Mouse (Mus musculus) heart, adult 2 months (tissue): Measurements from ENCODE around the gene Hoxc6.

Experiments
- CTCF ChIP-seq: fragments of 200-600 bp; IDR thresholded peaks from 2 replicates; pipeline ENCODE4 v1.8.1; 2022; ENCODE audit warnings: antibody characterized with exemption, mild to moderate bottlenecking, moderate library complexity
- EP300 ChIP-seq: fragments of 200-500 bp; IDR thresholded peaks from 2 replicates; pipeline ENCODE4 v1.6.1; 2011; ENCODE audit warnings: low read depth, low read length, control low read depth; ENCODE audit not compliant: insufficient read depth
- POLR2A ChIP-seq: fragments of 200-500 bp; IDR thresholded peaks from 2 replicates; pipeline ENCODE4 v1.6.1; 2011; ENCODE audit warnings: mild to moderate bottlenecking, low read depth, low read length, control low read depth; ENCODE audit not compliant: insufficient read depth

DNA sequence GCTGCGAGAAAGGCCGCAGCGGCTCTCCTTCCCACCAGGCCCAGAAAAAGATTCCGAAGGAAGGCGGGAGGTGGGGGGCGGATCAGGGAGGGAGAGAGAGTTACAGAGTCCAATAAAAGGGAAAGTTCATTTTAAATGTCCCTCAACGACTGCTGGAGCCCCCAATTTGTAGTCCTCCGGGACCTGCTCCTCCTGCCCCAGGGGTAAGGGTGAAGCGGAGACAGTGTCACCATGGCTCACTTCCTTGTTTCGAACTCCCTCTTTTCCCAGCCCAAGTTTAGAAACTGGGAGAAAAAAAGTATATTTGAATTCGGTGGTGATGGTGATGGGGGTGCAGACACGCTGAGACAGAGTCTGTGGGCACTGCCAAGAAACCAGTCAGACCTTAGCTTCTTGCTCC is 42.5 kb downstream of the Hoxc6 start:
- no peak for TF ChIP-seq POLR2A
- TF ChIP-seq EP300: no peak
- no peak for TF ChIP-seq CTCF
